Mouse (Mus musculus) adrenal gland, adult (tissue): Measurements from ENCODE around the gene Spn.
A peak's percentile ranks its signal among the peaks of the same experiment; 100 is the strongest.

ENCODE experiments used
- DNase-seq, 2 experiments: peaks; one replicate each; pipeline ENCODE4 v3.0.0; 2022 to 2023; ENCODE audit warnings: low spot score in 1 of 2; ENCODE audit not compliant: inconsistent age in 2 of 2

Spn gene

DNA sequence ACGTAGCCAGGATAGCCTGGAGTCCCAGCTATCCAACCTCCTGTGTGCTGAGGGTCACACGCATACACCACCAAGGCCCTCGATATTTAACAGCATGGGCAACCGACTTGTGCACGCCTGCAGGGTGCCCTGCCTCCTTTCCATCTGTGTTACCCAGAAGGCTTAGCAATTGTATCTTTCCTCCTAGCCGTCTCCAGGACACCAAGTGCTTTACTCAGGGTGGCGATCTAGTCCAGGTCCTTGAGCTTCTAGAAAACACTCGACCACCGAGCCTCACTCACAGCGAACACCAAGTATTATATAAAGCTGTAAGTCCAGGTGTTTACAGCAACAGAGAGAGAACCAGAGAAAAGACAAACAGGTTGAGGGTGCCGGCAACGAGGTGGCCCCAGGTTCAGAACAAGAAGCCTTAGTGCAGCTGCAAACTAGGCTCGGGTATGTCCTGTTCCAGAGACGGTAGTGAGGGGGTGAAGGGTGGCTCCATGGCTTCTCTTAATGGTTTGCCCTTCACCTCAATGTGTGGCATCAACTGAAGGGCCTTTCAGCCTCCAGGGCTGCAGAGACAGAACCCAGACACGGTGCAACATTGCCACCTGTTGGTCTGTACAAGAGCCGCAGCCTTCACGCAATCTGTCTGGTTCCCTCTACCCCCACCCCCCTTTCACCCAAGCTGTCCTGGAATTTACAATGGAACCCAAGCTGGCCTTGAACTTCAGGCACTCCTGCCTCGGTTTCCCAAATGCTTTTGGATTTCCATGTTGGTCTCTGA, 27.2 kb downstream of the Spn start:
- peak; percentile 60 to 89 for DNase-seq

DNA sequence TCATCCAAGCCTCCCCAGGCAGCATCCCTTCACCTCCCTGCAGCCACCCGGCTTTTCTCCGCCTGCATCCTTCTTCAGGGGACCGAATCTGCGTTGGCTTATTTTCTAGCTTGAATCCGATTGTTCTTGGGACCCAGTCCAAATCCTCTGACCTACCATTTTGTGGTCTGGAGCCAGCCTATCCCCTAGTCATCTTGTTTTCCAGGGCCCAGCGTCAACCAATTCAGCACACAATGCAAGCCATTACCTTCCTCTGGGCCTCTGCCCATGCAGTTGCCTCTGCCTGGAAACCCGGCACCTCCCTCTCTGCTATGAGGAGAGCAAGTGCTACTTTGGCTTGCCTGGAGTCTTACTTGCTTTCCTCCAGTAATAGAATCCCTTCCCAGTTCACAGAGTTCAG, 32.1 kb downstream of the Spn start:
- DNase-seq = no peak

- peak; percentile 74 to 94 for DNase-seq
Measured at GRCm38 (mm10) chr7:127104560-127105332, 32.9 kb downstream of the Spn start.

GRCm38 (mm10) chr7:127103960-127104359, 33.7 kb downstream of the Spn start:
- peak in 1 of 2 experiments; percentile 29 for DNase-seq

DNA sequence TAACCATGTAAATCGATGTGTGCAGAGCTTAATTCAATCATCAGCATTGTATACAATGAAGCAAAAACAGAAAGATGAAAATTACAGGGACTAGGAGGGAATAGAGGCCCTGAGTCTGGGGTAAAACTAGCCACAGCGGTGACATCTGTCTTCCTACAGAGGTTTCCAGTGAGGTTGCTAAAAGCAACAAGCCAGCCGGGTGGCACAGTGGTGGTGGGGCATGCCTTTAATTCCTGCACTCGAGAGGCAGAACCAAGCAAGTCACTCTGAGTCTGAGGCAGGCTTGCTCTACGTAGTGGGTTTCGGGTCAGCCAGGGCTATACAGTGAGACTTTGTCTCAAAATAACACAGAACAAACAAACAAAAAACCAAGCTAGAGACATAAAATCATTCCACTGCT, 35.5 kb downstream of the Spn start:
- DNase-seq = no peak

DNA sequence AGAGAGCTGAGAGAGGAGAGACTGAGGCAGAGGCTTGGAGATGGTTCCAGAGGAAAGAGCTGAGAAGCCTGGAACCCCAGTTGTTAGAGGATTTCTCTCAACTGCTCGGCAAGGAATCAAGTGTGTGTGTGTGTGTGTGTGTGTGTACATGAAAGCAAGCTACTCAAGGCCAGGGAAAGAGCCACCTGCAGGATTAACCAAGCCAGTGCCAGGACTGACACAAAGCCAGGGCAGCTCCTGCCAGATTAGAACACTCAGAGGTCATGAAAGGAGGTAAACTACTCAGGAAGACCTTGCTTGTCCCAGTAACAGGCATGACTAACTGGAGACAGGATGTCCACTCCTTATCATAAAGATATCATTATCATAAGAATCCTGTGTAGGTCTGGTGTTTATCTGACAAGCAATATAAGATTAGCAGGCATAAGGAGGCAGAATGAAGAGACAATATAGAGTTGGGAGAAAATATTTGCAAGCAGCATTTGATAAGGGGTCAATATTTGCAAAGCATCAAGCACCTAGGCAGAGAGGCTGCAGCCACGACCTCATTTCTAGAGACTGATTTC, 36.1 kb downstream of the Spn start:
- peak; percentile 49 to 72 for DNase-seq

DNA sequence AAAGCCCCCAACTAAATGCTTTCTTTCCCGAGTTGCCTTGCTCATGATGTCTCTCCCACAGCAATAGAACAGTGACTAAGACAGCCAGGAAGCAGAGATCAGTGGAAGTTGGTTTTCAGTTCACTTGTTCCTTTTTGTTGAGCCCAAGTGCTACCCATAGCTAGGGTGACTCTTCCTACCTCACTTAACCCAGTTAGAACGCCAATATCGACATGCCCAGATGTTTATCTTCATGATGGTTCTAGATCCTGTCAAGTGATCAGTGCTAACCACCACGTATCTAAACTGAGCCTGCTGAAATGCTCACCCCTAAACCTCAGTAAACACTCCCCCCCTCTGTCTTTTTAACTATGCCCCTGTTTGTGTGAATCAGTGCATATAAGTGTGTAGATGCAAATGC, 38.1 kb downstream of the Spn start:
- DNase-seq = no peak

DNA sequence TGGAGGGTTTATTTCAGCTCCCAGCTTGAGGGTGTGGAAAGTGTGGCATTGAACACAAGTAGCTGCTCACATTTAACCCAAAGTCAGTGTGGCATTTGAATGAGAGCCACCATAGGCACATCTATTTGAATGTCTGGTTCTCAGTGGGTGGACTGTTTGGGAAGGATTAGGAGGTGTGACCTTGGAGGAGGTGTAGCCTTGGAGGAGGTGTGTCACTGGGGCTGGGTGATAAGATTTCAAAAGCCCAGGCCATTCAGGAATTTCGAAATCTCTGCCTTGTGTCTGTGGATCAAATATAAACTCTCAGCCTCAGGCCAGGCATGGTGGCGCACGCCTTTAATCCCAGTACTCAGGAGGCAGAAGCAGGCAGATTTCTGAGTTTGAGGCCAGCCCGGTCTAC, 38.7 kb downstream of the Spn start:
- DNase-seq = no peak

DNA sequence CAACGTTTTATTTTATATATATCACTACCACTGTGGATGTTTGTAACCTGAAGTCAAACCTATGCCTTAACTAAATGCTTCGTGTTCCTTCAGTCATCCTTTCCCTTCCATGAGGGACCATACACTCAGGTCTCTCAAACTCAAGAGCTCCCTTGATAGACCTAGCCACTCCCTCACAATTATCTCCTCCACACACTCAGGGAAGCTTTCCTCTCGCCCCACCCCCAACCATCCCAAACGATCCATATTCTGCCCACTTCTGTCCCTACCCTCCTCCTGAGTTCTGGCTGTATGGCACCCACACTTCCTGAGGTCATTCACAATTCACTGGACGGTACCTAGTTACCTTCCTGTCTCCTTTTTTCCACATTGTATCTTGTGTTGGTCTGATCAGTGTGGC, 39.1 kb downstream of the Spn start:
- no peak for DNase-seq

DNA sequence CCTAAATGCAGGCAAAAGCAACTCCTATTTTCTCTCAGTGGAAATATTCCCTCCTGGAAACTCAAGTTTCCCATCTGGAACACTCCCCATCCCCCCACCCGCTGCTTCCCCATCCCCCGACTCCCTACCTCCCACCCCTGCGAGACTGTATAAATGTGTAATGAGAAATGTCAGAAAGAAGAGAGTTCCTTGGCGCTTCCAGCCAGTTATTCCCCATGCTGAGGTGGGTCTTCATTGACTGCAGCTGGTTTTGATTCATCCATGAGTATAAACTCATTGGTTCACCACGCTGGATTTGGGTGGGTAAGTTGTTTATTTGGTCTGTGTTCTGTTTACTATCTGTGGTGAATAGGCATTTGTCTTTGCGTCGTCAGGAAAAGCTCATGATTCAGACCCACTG, 41.2 kb downstream of the Spn start:
- DNase-seq = no peak

DNA sequence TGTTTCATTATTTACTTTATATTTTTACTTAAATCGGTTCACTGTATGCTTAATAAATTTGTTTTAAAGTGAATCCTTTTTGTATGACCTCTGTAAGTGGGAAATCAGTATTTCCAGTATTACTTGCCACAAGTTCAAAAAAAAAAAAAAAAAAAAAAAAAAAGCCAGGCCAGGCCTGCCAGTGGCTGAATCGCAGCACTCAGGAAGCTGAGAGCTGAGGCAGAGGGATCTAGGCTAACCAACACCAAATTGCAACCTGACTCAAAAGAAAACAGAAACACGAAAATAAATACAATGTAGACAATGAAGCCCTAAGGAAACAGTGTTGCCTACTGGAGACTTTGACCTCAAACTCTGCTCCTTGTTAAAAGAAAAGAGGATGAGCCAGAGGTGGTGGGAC, 43.7 kb downstream of the Spn start:
- DNase-seq = no peak

DNA sequence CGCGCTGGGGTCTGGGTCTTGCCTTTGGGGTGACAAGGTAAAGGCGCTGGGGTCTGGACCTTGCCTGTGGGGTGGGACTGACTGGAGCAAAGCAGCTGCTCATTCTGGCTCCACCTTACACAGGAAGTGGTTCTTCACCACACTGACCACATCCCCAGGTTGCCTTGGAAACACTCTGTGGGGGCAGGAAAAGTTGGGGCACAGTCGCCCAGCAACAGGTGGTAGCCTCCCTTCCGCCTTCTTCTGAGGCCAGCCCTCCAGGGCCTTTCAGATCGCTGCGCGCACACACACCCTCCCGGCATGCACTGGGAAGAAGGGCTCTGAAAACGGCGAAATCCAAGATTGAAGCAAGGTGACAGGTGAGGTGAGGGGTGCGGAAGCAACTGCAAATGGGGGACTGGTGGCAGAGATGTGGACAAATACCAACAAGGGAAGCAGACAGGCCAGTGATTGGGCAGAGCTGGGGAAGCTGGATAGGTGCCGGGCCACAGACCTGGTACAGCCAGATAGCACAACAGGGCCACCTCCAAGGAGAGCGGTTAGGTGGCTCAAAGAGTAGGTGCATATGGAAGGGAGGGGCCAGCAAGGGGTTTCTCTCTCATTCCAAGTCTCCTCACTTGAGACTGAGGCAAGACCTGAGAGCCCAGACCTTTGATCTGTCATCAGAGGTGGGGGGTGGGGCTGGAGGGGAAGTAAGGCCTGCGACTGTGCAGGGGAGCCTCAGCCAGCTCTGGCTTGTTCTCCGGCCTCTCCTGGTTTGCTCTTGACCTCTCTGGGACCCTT, 46.3 kb downstream of the Spn start, which contains the start of gene AI467606:
Gene AI467606 (plus strand): TSS at position 246 of the 783 bp plus-strand sequence.
- peak; percentile 39 to 61 for DNase-seq

GRCm38 (mm10) chr7:127090154-127091113, 47.2 kb downstream of the Spn start:
- DNase-seq = no peak

DNA sequence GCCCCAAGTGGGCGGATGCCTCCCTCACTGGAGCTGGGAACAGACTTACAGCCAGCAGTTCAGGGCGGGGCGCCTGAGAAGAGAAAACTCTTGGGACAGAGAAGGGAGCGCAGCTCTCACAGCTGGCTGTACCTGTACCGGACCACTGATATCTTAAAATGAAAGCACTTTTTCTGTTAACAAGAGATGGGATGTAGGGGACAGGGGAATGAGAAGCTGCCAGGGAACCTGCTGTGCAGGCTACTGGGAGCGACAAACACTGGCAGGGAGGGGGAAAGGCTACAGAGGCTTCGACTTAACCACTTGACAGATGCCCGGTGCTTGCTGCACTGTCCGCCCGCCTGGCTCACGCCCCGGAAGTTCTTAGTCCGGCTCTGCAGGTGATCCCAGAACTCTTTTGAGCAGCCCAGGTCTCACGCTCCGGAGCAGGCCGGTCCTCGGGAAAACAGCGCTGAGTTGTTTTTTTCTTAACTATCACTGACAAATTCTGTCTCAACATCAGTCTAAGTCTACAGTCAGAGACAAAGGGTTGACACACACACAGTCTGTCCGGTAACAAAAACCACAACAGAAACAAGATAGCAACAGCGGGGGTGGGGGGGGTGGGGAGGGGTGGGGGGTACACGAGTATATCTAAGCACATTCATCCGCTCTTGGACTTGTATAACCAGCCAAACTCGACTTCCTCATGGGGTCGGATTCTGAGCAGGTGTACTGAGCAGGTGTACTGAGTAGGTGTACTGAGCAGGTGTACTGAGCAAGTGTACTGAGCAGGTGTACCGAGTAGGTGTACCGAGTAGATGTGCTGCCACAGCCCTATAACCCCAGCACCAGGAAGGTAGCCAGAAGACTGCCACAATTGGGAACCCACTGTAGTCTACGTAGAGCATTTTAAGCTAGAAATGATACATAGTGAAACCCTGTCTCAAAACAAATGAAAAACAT, 48.5 kb downstream of the Spn start:
- no peak for DNase-seq

DNA sequence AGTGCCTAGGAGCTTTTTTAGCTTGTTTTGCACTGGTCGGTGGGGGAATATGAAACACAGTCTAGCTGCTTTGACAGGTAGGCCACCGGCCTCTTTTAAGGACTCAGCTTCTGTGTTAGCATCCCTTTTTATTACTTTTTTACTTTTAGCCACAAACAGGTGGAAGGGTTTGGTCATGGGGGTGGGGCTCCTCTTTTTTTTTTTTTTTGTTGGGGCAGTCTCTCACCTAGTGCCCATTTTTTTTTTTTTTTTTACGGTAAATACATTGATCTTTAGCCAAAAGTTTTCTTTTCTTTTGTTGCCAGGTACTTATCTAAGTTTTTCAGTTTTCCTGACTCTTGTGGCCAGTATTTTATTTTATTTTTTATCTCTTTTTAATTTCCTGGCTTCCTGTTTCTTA, 49.5 kb downstream of the Spn start:
- DNase-seq = no peak

- peak; percentile 45 to 73 for DNase-seq
Measured at GRCm38 (mm10) chr7:127087278-127088010, 50.2 kb downstream of the Spn start, which contains the start of gene Zg16. Gene Zg16 (minus strand): TSS chr7:127087328.

GRCm38 (mm10) chr7:127085751-127086150, 51.9 kb downstream of the Spn start:
- peak in 1 of 2 experiments; percentile 60 for DNase-seq

DNA sequence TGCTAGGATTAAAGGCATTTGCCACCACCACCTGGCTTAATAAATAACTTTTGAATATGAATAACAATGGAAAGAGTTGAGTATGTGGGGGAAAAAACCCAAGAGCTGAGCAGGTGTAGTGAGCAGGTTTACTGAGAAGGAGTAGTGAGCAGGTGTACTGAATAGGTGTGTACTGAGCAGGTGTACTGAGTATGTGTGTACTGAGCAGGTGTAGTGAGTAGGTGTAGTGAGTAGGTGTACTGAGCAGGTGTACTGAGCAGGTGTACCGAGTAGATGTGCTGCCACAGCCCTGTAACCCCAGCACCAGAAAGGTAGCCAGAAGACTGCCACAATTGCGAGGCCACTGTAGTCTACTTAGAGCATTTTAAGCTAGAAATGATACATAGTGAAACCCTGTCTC, 52.8 kb downstream of the Spn start:
- no peak for DNase-seq
